Mouse (Mus musculus) hindbrain, embryonic 14.5 days (tissue): ENCODE measurements around the gene Gm37240. TPM values are rescaled to one million over a fixed set of nuclear protein-coding genes. Genes with fewer than 3 reads are reported as not detected.

ENCODE experiments used
- ATAC-seq: fragments of 200-750 bp; cut with Nextera tagmentation; 2 replicates; pipeline ENCODE4 v1.8.0; 2017; ENCODE audit warnings: moderate number of reproducible peaks, mild to moderate bottlenecking, moderate TSS enrichment, moderate library complexity; ENCODE audit not compliant: low FRiP score
- DNase-seq: peaks from one replicate; pipeline ENCODE4 v3.0.0-alpha.2; 2015; ENCODE audit warnings: low spot score
- H3K27ac ChIP-seq: fragments of 300-500 bp; sonication (generic); 2 replicates; pipeline ENCODE4 v1.5.1; 2014; ENCODE audit warnings: mild to moderate bottlenecking, moderate library complexity
- H3K27me3 ChIP-seq: fragments of 300-500 bp; sonication (generic); 2 replicates; pipeline ENCODE4 v1.6.1; 2014; ENCODE audit warnings: mild to moderate bottlenecking, low read length, mixed read lengths; ENCODE audit not compliant: control insufficient read depth, insufficient read depth
- H3K36me3 ChIP-seq: fragments of 300-500 bp; sonication (generic); replicated peaks from 2 replicates; pipeline ENCODE4 v1.6.1; 2014; ENCODE audit not compliant: control insufficient read depth, insufficient read depth
- H3K4me1 ChIP-seq: fragments of 300-500 bp; sonication (generic); replicated peaks from 2 replicates; pipeline ENCODE4 v1.6.1; 2014; ENCODE audit warnings: antibody characterized with exemption, low read length, mixed read lengths; ENCODE audit not compliant: control insufficient read depth, insufficient read depth
- H3K4me2 ChIP-seq: fragments of 300-500 bp; sonication (generic); replicated peaks from 2 replicates; pipeline ENCODE4 v1.6.1; 2014; ENCODE audit warnings: mild to moderate bottlenecking, moderate library complexity
- H3K4me3 ChIP-seq: fragments of 300-500 bp; sonication (generic); replicated peaks from 2 replicates; pipeline ENCODE4 v1.5.1; 2014; ENCODE audit warnings: mild to moderate bottlenecking, low read length
- H3K9ac ChIP-seq: fragments of 300-500 bp; sonication (generic); 2 replicates; pipeline ENCODE4 v1.6.1; 2014
- H3K9me3 ChIP-seq: fragments of 300-500 bp; sonication (generic); 2 replicates; pipeline ENCODE4 v1.6.1; 2016; ENCODE audit warnings: low read length; ENCODE audit not compliant: control insufficient read depth
- WGBS: fragments of 180-500 bp; shearing (Covaris S2); extraction: QIAGEN DNeasy Blood & Tissue Kit; methylation state at CpG from one replicate; pipeline ENCODE4 v1.1.7; 2014; 5-methylcytosine and 5-hydroxymethylcytosine counted together
- polyA plus RNA-seq: library from polyadenylated mRNA; unstranded; fragments of >200 nt; fragmentation: Nextera tagmentation; extraction: Ambion mirVana; gene quantifications from 2 replicates; pipeline ENCODE4 v1.2.1, GENCODE M21; 2014

Gm37240 gene
- polyA plus RNA-seq, 1 experiment from 2014 or later = 0.94 TPM

DNA sequence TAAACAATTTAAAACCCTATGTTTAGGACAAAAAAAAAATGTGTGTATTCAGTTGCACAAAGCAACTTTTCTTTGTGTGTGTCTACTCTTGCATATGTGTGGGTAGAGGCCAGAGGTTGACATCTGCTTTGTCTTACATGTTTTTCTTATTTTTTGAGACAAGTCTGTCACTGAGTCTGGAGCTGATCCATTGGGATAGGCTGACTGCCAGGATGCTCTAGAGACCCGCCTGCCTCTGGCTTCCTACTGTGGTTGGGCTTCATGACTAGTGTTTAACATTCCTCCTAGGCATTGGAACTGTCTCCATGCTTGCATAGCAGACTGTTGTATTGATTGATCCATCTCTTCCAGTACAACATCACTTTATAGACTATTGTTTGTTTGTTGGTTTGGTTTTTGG, 1058.0 kb downstream of the Gm37240 start:
- no peaks in the 10 kb centered on the region for H3K4me1 ChIP-seq
- no peak overlapping the region for H3K4me2 ChIP-seq
- no peak overlapping the region for H3K9ac ChIP-seq
- WGBS = 83% methylated on average over 1 of the region's 1 CpGs
- DNase-seq (no peak), ATAC-seq (no peak)
- H3K27ac ChIP-seq = no peak overlapping the region
- no peaks in the 10 kb centered on the region for H3K36me3 ChIP-seq
- H3K27me3 ChIP-seq = no peaks in the 10 kb centered on the region
- no peak overlapping the region for H3K4me3 ChIP-seq
- no peaks in the 10 kb centered on the region for H3K9me3 ChIP-seq

DNA sequence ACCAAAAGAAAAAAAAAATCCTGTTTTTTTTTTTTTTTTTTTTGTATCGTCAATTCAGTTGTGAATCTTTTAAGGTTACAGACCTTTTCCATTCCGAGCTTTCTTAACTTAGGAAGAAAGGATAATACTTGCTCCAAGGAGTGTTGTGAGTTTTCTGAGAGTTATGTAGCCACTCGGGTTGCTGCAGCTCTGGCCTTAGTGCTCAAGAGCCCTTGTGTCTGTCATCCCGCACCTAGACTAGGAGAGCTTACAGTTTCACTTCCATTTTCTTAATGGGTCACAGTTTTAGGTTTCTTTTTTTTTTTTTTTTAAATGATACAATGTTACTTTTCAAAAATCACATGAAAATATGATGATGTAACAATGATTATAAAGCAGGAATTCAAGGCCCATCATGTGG, 1059.7 kb downstream of the Gm37240 start:
- ATAC-seq (no peak), DNase-seq (no peak)
- no peak overlapping the region for H3K4me2 ChIP-seq
- H3K36me3 ChIP-seq = no peaks in the 10 kb centered on the region
- no peak overlapping the region for H3K27ac ChIP-seq
- H3K4me1 ChIP-seq = no peaks in the 10 kb centered on the region
- H3K9ac ChIP-seq = no peak overlapping the region
- H3K27me3 ChIP-seq = no peaks in the 10 kb centered on the region
- H3K9me3 ChIP-seq = no peaks in the 10 kb centered on the region
- no peak overlapping the region for H3K4me3 ChIP-seq
- WGBS = 89% methylated on average over 4 of the region's 4 CpGs

DNA sequence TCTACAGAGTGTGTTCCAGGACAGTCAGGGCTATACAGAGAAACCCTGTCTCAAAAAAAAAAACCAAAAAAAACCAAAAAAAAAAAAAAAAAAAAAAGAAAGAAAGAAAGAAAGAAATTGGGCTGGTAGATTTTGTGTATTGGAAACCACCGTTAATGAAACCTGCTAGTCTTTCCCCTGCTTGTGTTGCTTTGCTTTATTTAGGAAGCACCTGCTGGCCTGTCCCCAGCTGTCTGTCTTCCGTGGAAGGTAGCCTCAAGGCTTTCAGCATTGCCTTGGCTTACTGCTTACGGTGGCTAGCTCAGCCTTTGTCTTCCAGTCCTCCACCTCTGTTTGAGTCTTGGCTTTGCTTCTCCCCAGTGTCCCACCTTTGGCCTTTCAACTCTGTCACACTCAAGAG, 1060.4 kb downstream of the Gm37240 start:
- WGBS = 61% methylated on average over 3 of the region's 3 CpGs
- H3K9me3 ChIP-seq = no peaks in the 10 kb centered on the region
- H3K4me1 ChIP-seq = no peaks in the 10 kb centered on the region
- no peak overlapping the region for H3K4me3 ChIP-seq
- DNase-seq (no peak), ATAC-seq (no peak)
- no peak overlapping the region for H3K27ac ChIP-seq
- no peak overlapping the region for H3K4me2 ChIP-seq
- H3K9ac ChIP-seq = no peak overlapping the region
- no peaks in the 10 kb centered on the region for H3K27me3 ChIP-seq
- no peaks in the 10 kb centered on the region for H3K36me3 ChIP-seq

DNA sequence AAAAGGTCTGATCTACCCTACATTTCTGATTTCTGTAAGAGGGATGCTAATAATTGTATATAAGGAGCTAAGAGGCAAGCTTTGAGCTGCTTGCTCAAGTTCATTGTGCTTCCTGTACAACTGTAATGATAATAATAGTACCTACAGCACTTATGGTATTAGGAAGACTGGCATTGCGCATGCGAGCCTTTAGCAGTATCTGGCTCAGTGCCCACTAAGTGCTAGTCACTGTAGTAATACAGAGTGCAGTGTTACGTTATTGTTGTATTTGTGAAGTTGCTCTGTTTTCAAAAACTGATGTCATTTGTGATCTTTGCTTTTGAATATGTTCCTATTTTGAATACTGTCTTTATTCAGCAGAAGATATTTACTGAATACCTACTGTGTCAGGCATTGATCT, 1060.9 kb downstream of the Gm37240 start:
- 73% methylated on average over 3 of the region's 3 CpGs for WGBS
- ATAC-seq = no peak
- DNase-seq = no peak

DNA sequence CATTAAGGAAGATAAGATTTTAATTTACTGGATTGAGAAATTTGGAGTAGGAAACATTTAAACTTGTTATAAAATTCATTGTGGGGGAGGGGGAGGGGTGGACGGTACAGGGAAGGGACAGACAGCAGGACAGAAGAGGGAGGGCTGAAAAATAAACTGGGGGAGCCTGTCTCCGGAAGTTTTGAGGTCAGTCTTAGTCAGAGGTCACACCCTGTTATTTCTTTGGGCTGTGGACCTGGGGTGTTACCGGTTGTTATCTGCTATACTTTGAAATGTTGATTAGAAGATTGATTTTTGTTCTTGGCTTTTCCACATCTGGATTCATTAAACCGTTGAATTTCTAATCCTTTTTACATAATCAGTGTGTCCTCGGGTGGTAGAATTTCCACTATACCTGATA, 1061.3 kb downstream of the Gm37240 start:
- H3K36me3 ChIP-seq = no peaks in the 10 kb centered on the region

More for the DNA sequence above, 1060.9 kb downstream of the Gm37240 start:
- Histone ChIP-seq H3K4me1 (no peaks in the 10 kb centered on the region), H3K27me3 (no peaks in the 10 kb centered on the region), H3K36me3 (no peaks in the 10 kb centered on the region), H3K4me3 (no peak overlapping the region), H3K9me3 (no peaks in the 10 kb centered on the region), H3K4me2 (no peak overlapping the region), H3K27ac (no peak overlapping the region), H3K9ac (no peak overlapping the region)

DNA sequence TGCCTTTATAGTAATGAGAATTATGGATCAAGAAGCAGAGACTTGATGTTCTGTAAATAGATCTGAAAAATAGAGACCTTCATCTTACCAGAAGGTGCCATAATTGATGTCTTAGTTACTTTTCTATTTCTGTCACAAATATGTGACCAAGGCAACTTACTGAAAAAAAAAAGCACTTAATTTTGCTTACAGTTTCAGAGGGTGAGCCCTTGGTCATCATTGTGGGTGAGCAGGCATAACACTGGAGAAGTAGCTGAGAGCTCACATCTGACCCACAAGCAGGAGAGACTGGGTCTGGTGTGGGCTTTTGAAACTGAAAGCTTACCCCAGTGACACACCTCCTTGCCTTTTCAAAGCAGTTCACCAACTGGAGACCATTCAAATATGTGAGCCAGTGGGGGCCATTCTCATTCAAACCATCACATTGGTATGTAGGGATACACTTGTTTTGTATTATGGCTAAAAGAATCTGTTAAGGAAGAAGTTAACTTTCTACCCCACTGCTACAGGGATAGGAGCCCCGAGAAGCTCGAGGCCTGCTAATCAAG, 1066.6 kb downstream of the Gm37240 start:
- H3K4me2 ChIP-seq = no peak overlapping the region
- no peak for ATAC-seq
- H3K4me3 ChIP-seq = no peak overlapping the region
- no peaks in the 10 kb centered on the region for H3K27me3 ChIP-seq
- peaks cover 13% of the 10 kb centered on the region for H3K4me1 ChIP-seq
- no peaks in the 10 kb centered on the region for H3K36me3 ChIP-seq
- no peak overlapping the region for H3K9ac ChIP-seq
- no peaks in the 10 kb centered on the region for H3K9me3 ChIP-seq
- DNase-seq = no peak
- no peak overlapping the region for H3K27ac ChIP-seq
- WGBS = 30% methylated on average over 2 of the region's 2 CpGs

More for the DNA sequence above, 1061.3 kb downstream of the Gm37240 start:
- WGBS = 66% methylated on average over 5 of the region's 5 CpGs
- no peak overlapping the region for H3K4me2 ChIP-seq
- no peak overlapping the region for H3K4me3 ChIP-seq
- H3K27ac ChIP-seq = no peak overlapping the region
- DNase-seq (no peak), ATAC-seq (no peak)
- H3K4me1 ChIP-seq = no peaks in the 10 kb centered on the region
- H3K27me3 ChIP-seq = no peaks in the 10 kb centered on the region
- H3K9ac ChIP-seq = no peak overlapping the region
- H3K9me3 ChIP-seq = no peaks in the 10 kb centered on the region

DNA sequence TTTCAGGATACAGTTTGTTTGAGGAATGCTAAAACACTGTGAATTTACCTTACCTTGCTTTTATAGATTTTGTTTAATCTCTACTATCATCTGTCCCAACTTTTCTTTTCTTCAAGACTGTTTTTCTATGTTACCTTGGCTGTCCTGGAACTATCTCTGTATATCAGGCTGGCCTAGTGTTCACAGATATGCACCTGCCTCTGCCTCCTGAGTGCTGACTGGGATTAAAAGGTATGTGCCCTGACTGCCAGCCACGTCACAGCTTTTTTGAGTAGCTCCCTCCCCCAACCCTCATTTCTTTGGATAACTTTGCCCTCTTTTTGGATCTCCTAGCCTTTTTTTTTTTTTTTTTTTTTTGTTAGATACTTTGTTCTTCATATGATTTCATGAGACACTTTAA, 1070.4 kb downstream of the Gm37240 start:
- no peak for ATAC-seq
- WGBS = 75% methylated on average over 1 of the region's 1 CpGs
- H3K9me3 ChIP-seq = no peaks in the 10 kb centered on the region
- H3K4me1 ChIP-seq = peaks cover 27% of the 10 kb centered on the region
- no peak for DNase-seq
- 0 out of 2 replicates have a peak overlapping the region, but pooled peaks have one; percentile 99 for H3K4me2 ChIP-seq
- H3K4me3 ChIP-seq = no peak overlapping the region
- H3K36me3 ChIP-seq = no peaks in the 10 kb centered on the region
- H3K27me3 ChIP-seq = no peaks in the 10 kb centered on the region
- H3K9ac ChIP-seq = no peak overlapping the region
- no peak overlapping the region for H3K27ac ChIP-seq

DNA sequence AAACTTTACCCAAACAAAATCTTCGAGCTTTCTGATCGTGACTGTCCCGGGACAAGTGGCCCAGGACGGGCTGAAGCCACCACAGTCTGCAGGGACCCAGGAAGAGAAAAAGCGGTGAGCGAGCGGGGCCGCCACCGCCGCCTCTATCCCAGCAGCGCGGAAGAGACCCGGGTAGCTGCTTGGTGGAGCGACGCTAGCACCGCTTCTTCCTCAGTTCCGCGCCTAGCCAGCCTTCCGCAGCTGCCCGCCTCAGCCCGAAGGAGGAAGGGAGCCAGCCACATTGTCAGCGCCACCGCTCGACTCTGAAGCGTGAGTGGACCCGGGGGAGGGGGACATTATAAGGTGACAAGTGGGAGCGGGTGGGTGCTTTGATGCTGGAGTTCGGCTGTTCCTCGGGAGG, 1071.9 kb downstream of the Gm37240 start:
- H3K36me3 ChIP-seq = no peaks in the 10 kb centered on the region
- under 1% methylated on average over 29 of the region's 29 CpGs for WGBS
- H3K27ac ChIP-seq = peak overlapping the region; percentile 93
- H3K4me3 ChIP-seq = peak overlapping the region; percentile 93
- peaks cover 27% of the 10 kb centered on the region for H3K4me1 ChIP-seq
- no peaks in the 10 kb centered on the region for H3K27me3 ChIP-seq
- peak overlapping the region; percentile 86 for H3K9ac ChIP-seq
- no peak for DNase-seq
- peak overlapping the region; percentile 99 for H3K4me2 ChIP-seq
- no peaks in the 10 kb centered on the region for H3K9me3 ChIP-seq
- no peak for ATAC-seq

DNA sequence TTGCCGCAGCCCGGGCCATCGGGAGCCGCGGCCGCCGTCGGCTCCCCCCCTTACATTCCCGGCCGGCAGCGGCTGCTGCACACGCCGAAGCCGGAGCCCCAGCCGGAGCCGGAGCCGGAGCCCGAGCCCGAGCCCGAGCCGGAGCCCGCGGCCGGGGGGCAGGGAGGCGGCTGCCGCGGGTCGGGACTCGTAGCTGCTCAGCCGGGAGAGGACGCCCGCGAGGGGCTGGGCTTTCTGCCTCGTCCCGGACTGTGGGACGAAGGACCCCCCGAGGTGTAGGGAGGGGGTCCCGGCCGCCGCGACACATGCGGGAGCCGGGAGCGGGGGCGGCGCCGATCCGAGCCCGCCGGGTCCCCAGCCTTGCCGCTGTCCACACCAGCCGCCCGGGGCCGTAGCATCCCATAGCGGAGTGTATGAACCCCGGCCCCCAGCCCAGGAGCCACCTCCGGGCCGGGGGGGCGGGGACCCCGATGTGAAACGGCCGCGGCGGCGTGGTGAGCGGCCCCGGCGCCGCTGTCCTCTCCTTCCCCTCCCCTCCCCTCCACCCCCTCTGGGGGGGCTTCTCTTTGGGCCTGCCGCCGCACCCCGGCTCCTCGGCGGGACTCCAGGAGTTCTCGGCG, 1072.4 kb downstream of the Gm37240 start, which contains the start of gene Fbxw7:
Fbxw7 (plus strand) TSS at position 507 of the 620 bp plus-strand sequence.
- H3K4me1 ChIP-seq = peaks cover 27% of the 10 kb centered on the region
- peak within 1 kb of the TSS; percentile 93 for H3K27ac ChIP-seq
- H3K4me2 ChIP-seq = peak within 1 kb of the TSS; percentile 99
- no peak; the same call in 1 of the 2 replicates for ATAC-seq
- peak within 1 kb of the TSS; percentile 93 for H3K4me3 ChIP-seq
- 0% methylated on average over 59 of the region's 76 CpGs for WGBS
- H3K9ac ChIP-seq = peak within 1 kb of the TSS; percentile 86
- H3K9me3 ChIP-seq = no peaks in the 10 kb centered on the region
- H3K36me3 ChIP-seq = no peaks in the 10 kb centered on the region
- DNase-seq = no peak
- no peaks in the 10 kb centered on the region for H3K27me3 ChIP-seq
